Comparison of ENCODE assay signal across 8 mouse cellular contexts in the genomic region with DNA sequence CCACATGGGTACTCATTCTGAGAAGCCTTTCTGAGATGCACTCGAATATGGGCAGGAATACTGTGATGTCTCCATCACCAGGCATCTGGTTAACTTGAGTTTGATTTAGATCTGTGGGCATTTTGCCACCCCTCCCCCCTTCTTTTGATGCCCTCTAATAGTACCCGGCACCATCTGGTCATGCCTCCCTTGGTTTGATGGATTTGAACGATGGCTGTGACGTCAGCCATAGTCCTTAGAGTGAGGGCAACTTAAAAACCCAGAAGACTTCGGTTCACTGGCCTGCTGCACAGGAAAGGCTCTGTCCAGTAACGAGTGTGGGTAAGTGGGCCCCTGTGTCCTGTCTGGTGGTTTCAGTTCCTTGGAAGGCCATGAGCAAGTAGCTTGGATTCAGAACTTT.
DNase-seq lines count a peak whose midpoint lies in the region; ATAC-seq and TF ChIP-seq lines count a peak whose summit lies in the region.

No protein-coding gene starts in this region.

- no peak for DNase-seq in kidney, postnatal 0 days (ENCODE audit: low spot score)
- no peak for DNase-seq in kidney, adult 18-20 months
- peak; percentile 33 for DNase-seq in embryo, embryonic 10 days (ENCODE audit: low spot score)
- no peak for DNase-seq in intestine, embryonic 14.5 days (ENCODE audit: low spot score)
- peak; percentile 37 for DNase-seq in neural tube, embryonic 10.5 days (ENCODE audit: extremely low spot score, low spot score)
- no peak for DNase-seq in left cerebral cortex, adult 11 months (ENCODE audit: low spot score)
- DNase-seq in thymus, postnatal 36 days: no peak

- H3K4me2 ChIP-seq in kidney, postnatal 0 days (ENCODE audit: low read length): peak overlapping the region; percentile 67
- peak overlapping the region; percentile 69 for H3K4me2 ChIP-seq in intestine, embryonic 14.5 days (ENCODE audit: low read length)

- peak overlapping the region; percentile 73 for H3K4me3 ChIP-seq in kidney, postnatal 0 days (replicated peaks; ENCODE audit: low read depth, low read length)
- H3K4me3 ChIP-seq in intestine, embryonic 14.5 days (ENCODE audit: low read depth, low read length): peak overlapping the region; percentile 76

- 20% methylated on average over 6 of the region's 6 CpGs for WGBS in kidney, postnatal 0 days
- 20% methylated on average over 6 of the region's 6 CpGs for WGBS in intestine, embryonic 14.5 days

- H3K27ac ChIP-seq in kidney, postnatal 0 days: no peak overlapping the region
- H3K27ac ChIP-seq in intestine, embryonic 14.5 days (ENCODE audit: low read depth): no peak overlapping the region; the same call in 1 of the 2 replicates

- no peaks in the 10 kb centered on the region for H3K9me3 ChIP-seq in kidney, postnatal 0 days (replicated peaks; ENCODE audit: low read length)
- no peaks in the 10 kb centered on the region for H3K9me3 ChIP-seq in intestine, embryonic 14.5 days (ENCODE audit: control insufficient read depth, low read length)

- H3K4me1 ChIP-seq in kidney, postnatal 0 days (replicated peaks; ENCODE audit: insufficient read depth, low read length): peaks cover 25% of the 10 kb centered on the region; the same call in 1 of the 2 replicates
- H3K4me1 ChIP-seq in intestine, embryonic 14.5 days (replicated peaks; ENCODE audit: control insufficient read depth, insufficient read depth, low read length): peaks cover 39% of the 10 kb centered on the region

- no peaks in the 10 kb centered on the region for H3K36me3 ChIP-seq in kidney, postnatal 0 days (ENCODE audit: insufficient read depth, low read length)
- no peaks in the 10 kb centered on the region for H3K36me3 ChIP-seq in intestine, embryonic 14.5 days (ENCODE audit: control insufficient read depth, insufficient read depth, low read length)

- no peaks in the 10 kb centered on the region for H3K27me3 ChIP-seq in kidney, postnatal 0 days (ENCODE audit: insufficient read depth, low read length)
- H3K27me3 ChIP-seq in intestine, embryonic 14.5 days (replicated peaks; ENCODE audit: control insufficient read depth, insufficient read depth, low read length): no peaks in the 10 kb centered on the region

- no peak overlapping the region for H3K9ac ChIP-seq in kidney, postnatal 0 days (ENCODE audit: low read depth, low read length)
- H3K9ac ChIP-seq in intestine, embryonic 14.5 days (ENCODE audit: low read length): peak overlapping the region; percentile 29

- ATAC-seq in kidney, postnatal 0 days (replicated peaks; ENCODE audit: low FRiP score, low read depth): no peak
- ATAC-seq in intestine, embryonic 14.5 days (replicated peaks; ENCODE audit: low FRiP score, low TSS enrichment, low read depth): no peak
- no peak for ATAC-seq in megakaryocyte-erythroid progenitor cell, adult 5-6 weeks (replicated peaks; ENCODE audit: low FRiP score, low TSS enrichment, poor library complexity, severe bottlenecking)

- TF ChIP-seq CTCF in kidney, postnatal 0 days (IDR thresholded peaks at IDR 0.05; ENCODE audit: low read depth): no peak

Comparison
In these comparisons a context has a peak if more than half of its experiments do, and no peak if none do; other contexts are left out.
1. DNase-seq: peak in embryo, embryonic 10 days (single experiment) and neural tube, embryonic 10.5 days (single experiment); none in kidney, postnatal 0 days (single experiment), kidney, adult 18-20 months (single experiment), intestine, embryonic 14.5 days (single experiment), left cerebral cortex, adult 11 months (single experiment) and thymus, postnatal 36 days (0 of 2).